11 mouse cellular contexts compared by ENCODE assay signal in the genomic region with DNA sequence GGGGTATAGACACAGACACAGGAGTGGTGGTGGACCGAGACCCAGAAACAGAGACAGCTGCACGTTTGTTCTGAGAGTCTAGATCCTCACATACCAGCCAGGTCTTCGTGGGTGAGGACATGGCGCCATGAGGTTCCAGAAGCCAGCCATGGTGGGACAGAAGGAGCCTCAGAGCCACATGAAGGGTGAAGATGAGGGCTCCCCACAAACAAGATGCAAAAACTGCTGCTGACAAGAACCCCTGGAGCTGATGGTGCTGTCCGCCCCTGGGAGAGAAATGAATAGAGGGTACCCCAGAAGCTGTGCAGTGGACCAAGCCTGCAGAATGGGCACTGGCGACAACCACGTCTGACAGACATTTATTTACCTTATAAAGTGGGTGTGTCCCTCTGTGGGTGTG. TPM values are rescaled to one million over a fixed set of nuclear protein-coding genes. Genes with fewer than 3 reads are reported as not detected.
DNase-seq lines count a peak whose midpoint lies in the region; ATAC-seq lines count a peak whose summit lies in the region.
"Had no signal": no experiment of that assay in that cellular context is flagged by ENCODE, and none has a peak within 500 bp of the region (broad histone marks: within the 10 kb centered on the region; RNA-seq: fewer than 3 reads in every experiment).

No protein-coding gene starts in this region.

- 73% methylated on average over 7 of the region's 7 CpGs for WGBS in heart, embryonic 14.5 days
- WGBS in embryonic facial prominence, embryonic 10.5 days, result 76% methylated on average over 7 of the region's 7 CpGs
- WGBS in hindbrain, embryonic 14.5 days, result 73% methylated on average over 7 of the region's 7 CpGs
- 73% methylated on average over 7 of the region's 7 CpGs for WGBS in midbrain, embryonic 11.5 days

- H3K27me3 ChIP-seq in heart, embryonic 14.5 days (ENCODE audit: control insufficient read depth, insufficient read depth, low read length), result no peaks in the 10 kb centered on the region
- no peaks in the 10 kb centered on the region for H3K27me3 ChIP-seq in embryonic facial prominence, embryonic 10.5 days (replicated peaks; ENCODE audit: low read depth, poor library complexity, severe bottlenecking)
- H3K27me3 ChIP-seq in hindbrain, embryonic 14.5 days (ENCODE audit: control insufficient read depth, insufficient read depth, low read length), result no peaks in the 10 kb centered on the region
- no peaks in the 10 kb centered on the region for H3K27me3 ChIP-seq in midbrain, embryonic 11.5 days (ENCODE audit: control insufficient read depth, insufficient read depth, low read length)

- no peak for DNase-seq in heart, adult 9 months (ENCODE audit: low spot score in 2 of 2)
- DNase-seq in embryonic facial prominence, embryonic 10.5 days (ENCODE audit: low spot score), result no peak
- no peak for DNase-seq in hindbrain, embryonic 14.5 days (ENCODE audit: low spot score)
- no peak for DNase-seq in midbrain, embryonic 11.5 days (ENCODE audit: low spot score, missing footprints)
- no peak for DNase-seq in spleen, postnatal 14 days (ENCODE audit: low spot score in 2 of 2)
- DNase-seq in gastrocnemius, adult 18-20 months (ENCODE audit: low spot score), result no peak
- DNase-seq in right cerebral cortex, postnatal 36 days (ENCODE audit: low spot score in 2 of 2), result no peak
- DNase-seq: kidney, adult 9 months had no signal

- H3K4me3 ChIP-seq in heart, embryonic 14.5 days (ENCODE audit: control insufficient read depth in 1 of 2, insufficient read depth in 1 of 2, low read depth in 1 of 2, low read length in 2 of 2), result no peak overlapping the region
- H3K4me3 ChIP-seq in embryonic facial prominence, embryonic 10.5 days, result peak overlapping the region; percentile 63
- peak overlapping the region; percentile 50 for H3K4me3 ChIP-seq in hindbrain, embryonic 14.5 days (replicated peaks; ENCODE audit: low read length)
- H3K4me3 ChIP-seq in midbrain, embryonic 11.5 days (ENCODE audit: low read depth, low read length), result peak overlapping the region; percentile 57
- H3K4me3 ChIP-seq: myocyte had no signal

- ATAC-seq in heart, embryonic 14.5 days (ENCODE audit: insufficient number of reproducible peaks, insufficient read depth, low FRiP score, low read depth), result no peak
- ATAC-seq in hindbrain, embryonic 14.5 days (ENCODE audit: low FRiP score), result no peak
- no peak for ATAC-seq in midbrain, embryonic 11.5 days (ENCODE audit: low FRiP score)

- H3K27ac ChIP-seq in heart, embryonic 14.5 days (replicated peaks in 1 of 2; ENCODE audit: control insufficient read depth in 1 of 2, insufficient read depth in 1 of 2, low read depth in 2 of 2, low read length in 2 of 2), result no peak overlapping the region
- peak overlapping the region; percentile 89 for H3K27ac ChIP-seq in embryonic facial prominence, embryonic 10.5 days (replicated peaks)
- peak overlapping the region; percentile 86 for H3K27ac ChIP-seq in hindbrain, embryonic 14.5 days
- peak overlapping the region; percentile 68; the same call in 1 of the 2 replicates for H3K27ac ChIP-seq in midbrain, embryonic 11.5 days (ENCODE audit: low read depth, low read length)

- peaks cover 7% of the 10 kb centered on the region for H3K36me3 ChIP-seq in heart, embryonic 14.5 days (ENCODE audit: control insufficient read depth, insufficient read depth, low read length)
- peaks cover 26% of the 10 kb centered on the region for H3K36me3 ChIP-seq in embryonic facial prominence, embryonic 10.5 days (replicated peaks)
- H3K36me3 ChIP-seq in hindbrain, embryonic 14.5 days (replicated peaks; ENCODE audit: control insufficient read depth, insufficient read depth), result peaks cover 31% of the 10 kb centered on the region
- H3K36me3 ChIP-seq in midbrain, embryonic 11.5 days (ENCODE audit: control insufficient read depth, insufficient read depth, low read length), result peaks cover 5% of the 10 kb centered on the region

- H3K9ac ChIP-seq in heart, embryonic 14.5 days (ENCODE audit: low read length), result peak overlapping the region; percentile 72
- H3K9ac ChIP-seq in hindbrain, embryonic 14.5 days, result peak overlapping the region; percentile 61
- H3K9ac ChIP-seq in midbrain, embryonic 11.5 days (ENCODE audit: low read length), result peak overlapping the region; percentile 66

- H3K4me2 ChIP-seq in heart, embryonic 14.5 days (ENCODE audit: low read length), result peak overlapping the region; percentile 86
- H3K4me2 ChIP-seq in hindbrain, embryonic 14.5 days (replicated peaks), result peak overlapping the region; percentile 83
- peak overlapping the region; percentile 74 for H3K4me2 ChIP-seq in midbrain, embryonic 11.5 days

- peaks cover 4 to 23% of the 10 kb centered on the region in 2 experiments; a peak in 3 of 4 replicates for H3K4me1 ChIP-seq in heart, embryonic 14.5 days (ENCODE audit: control insufficient read depth in 2 of 2, insufficient read depth in 2 of 2, low read length in 2 of 2)
- H3K4me1 ChIP-seq in embryonic facial prominence, embryonic 10.5 days, result peaks cover 48% of the 10 kb centered on the region
- H3K4me1 ChIP-seq in hindbrain, embryonic 14.5 days (replicated peaks; ENCODE audit: control insufficient read depth, insufficient read depth, low read length), result peaks cover 32% of the 10 kb centered on the region
- H3K4me1 ChIP-seq in midbrain, embryonic 11.5 days (ENCODE audit: control insufficient read depth, insufficient read depth, low read length), result peaks cover 23% of the 10 kb centered on the region

- no peaks in the 10 kb centered on the region for H3K9me3 ChIP-seq in heart, embryonic 14.5 days (ENCODE audit: control insufficient read depth, low read length)
- H3K9me3 ChIP-seq in embryonic facial prominence, embryonic 10.5 days, result no peaks in the 10 kb centered on the region
- H3K9me3 ChIP-seq in hindbrain, embryonic 14.5 days (ENCODE audit: control insufficient read depth, low read length), result no peaks in the 10 kb centered on the region
- no peaks in the 10 kb centered on the region for H3K9me3 ChIP-seq in midbrain, embryonic 11.5 days (ENCODE audit: control insufficient read depth, low read length)

RNA-seq across cellular contexts. Expression of a gene that starts 3.5 kb away (rescaled TPM):
- polyA plus RNA-seq in heart, embryonic 14.5 days (2014; fragmentation: Nextera tagmentation; extraction: Ambion mirVana), result 8.0 and 11.1 TPM in 2 replicates
- polyA plus RNA-seq in embryonic facial prominence, embryonic 10.5 days (2016; fragmentation: Nextera tagmentation; extraction: Ambion mirVana), result 18.5 and 18.8 TPM in 2 replicates
- 53.3 and 53.8 TPM in 2 replicates for polyA plus RNA-seq in hindbrain, embryonic 14.5 days (2014; fragmentation: Nextera tagmentation; extraction: Ambion mirVana)
- polyA plus RNA-seq in midbrain, embryonic 11.5 days (2014; fragmentation: Nextera tagmentation; extraction: Ambion mirVana), result 20.8 and 21.8 TPM in 2 replicates
- total RNA-seq in gastrocnemius, adult 18-20 months (2021), result 1 to 10 TPM in 1 of 2 experiments, under 1 TPM in 1; 0.64 to 1.4 TPM

RNA-seq across cellular contexts. Expression of a gene that starts 15.2 kb away (rescaled TPM):
- polyA plus RNA-seq in heart, embryonic 14.5 days (2014; fragmentation: Nextera tagmentation; extraction: Ambion mirVana), result 134 and 145 TPM in 2 replicates
- 968 and 991 TPM in 2 replicates for polyA plus RNA-seq in embryonic facial prominence, embryonic 10.5 days (2016; fragmentation: Nextera tagmentation; extraction: Ambion mirVana)
- 194 and 210 TPM in 2 replicates for polyA plus RNA-seq in hindbrain, embryonic 14.5 days (2014; fragmentation: Nextera tagmentation; extraction: Ambion mirVana)
- 276 and 281 TPM in 2 replicates for polyA plus RNA-seq in midbrain, embryonic 11.5 days (2014; fragmentation: Nextera tagmentation; extraction: Ambion mirVana)
- total RNA-seq in gastrocnemius, adult 18-20 months (2021), result 100 to 1,000 TPM; 119 to 139 TPM

RNA-seq across cellular contexts. Expression of a gene that starts 26.3 kb away (rescaled TPM):
- polyA plus RNA-seq in heart, embryonic 14.5 days (2014; fragmentation: Nextera tagmentation; extraction: Ambion mirVana), result 57.6 and 60.9 TPM in 2 replicates
- polyA plus RNA-seq in embryonic facial prominence, embryonic 10.5 days (2016; fragmentation: Nextera tagmentation; extraction: Ambion mirVana), result 70.3 and 77.5 TPM in 2 replicates
- polyA plus RNA-seq in hindbrain, embryonic 14.5 days (2014; fragmentation: Nextera tagmentation; extraction: Ambion mirVana), result 52.1 and 56.9 TPM in 2 replicates
- polyA plus RNA-seq in midbrain, embryonic 11.5 days (2014; fragmentation: Nextera tagmentation; extraction: Ambion mirVana), result 55.6 and 65.9 TPM in 2 replicates
- total RNA-seq in gastrocnemius, adult 18-20 months (2021), result 10 to 100 TPM; 15.0 to 19.1 TPM

RNA-seq across cellular contexts. Expression of a gene that starts 27.4 kb away (rescaled TPM):
- 34.7 and 35.4 TPM in 2 replicates for polyA plus RNA-seq in heart, embryonic 14.5 days (2014; fragmentation: Nextera tagmentation; extraction: Ambion mirVana)
- 87.0 and 90.7 TPM in 2 replicates for polyA plus RNA-seq in embryonic facial prominence, embryonic 10.5 days (2016; fragmentation: Nextera tagmentation; extraction: Ambion mirVana)
- 9.2 and 12.6 TPM in 2 replicates for polyA plus RNA-seq in hindbrain, embryonic 14.5 days (2014; fragmentation: Nextera tagmentation; extraction: Ambion mirVana)
- 56.0 and 62.2 TPM in 2 replicates for polyA plus RNA-seq in midbrain, embryonic 11.5 days (2014; fragmentation: Nextera tagmentation; extraction: Ambion mirVana)
- 1 to 10 TPM; 8.4 to 8.5 TPM for total RNA-seq in gastrocnemius, adult 18-20 months (2021)

RNA-seq across cellular contexts. Expression of a gene that starts 28.1 kb away (rescaled TPM):
- not detected in 2 replicates for polyA plus RNA-seq in heart, embryonic 14.5 days (2014; fragmentation: Nextera tagmentation; extraction: Ambion mirVana)
- 0.14 and 0.30 TPM in 2 replicates for polyA plus RNA-seq in embryonic facial prominence, embryonic 10.5 days (2016; fragmentation: Nextera tagmentation; extraction: Ambion mirVana)
- polyA plus RNA-seq in hindbrain, embryonic 14.5 days (2014; fragmentation: Nextera tagmentation; extraction: Ambion mirVana), result 0.14 and 0.33 TPM in 2 replicates
- polyA plus RNA-seq in midbrain, embryonic 11.5 days (2014; fragmentation: Nextera tagmentation; extraction: Ambion mirVana), result 0.07 TPM in 1 of 2 replicates, not detected in the other
- total RNA-seq in gastrocnemius, adult 18-20 months (2021), result not detected
- total RNA-seq: adrenal gland, postnatal 14 days had no signal
- polyA plus RNA-seq: myocyte had no signal

Comparison
In these comparisons a context has a peak if more than half of its experiments do, and no peak if none do; other contexts are left out.
1. H3K27ac ChIP-seq: peak in embryonic facial prominence, embryonic 10.5 days (single experiment), hindbrain, embryonic 14.5 days (single experiment) and midbrain, embryonic 11.5 days (single experiment); none in heart, embryonic 14.5 days (0 of 2).
2. H3K4me3 ChIP-seq: peak in embryonic facial prominence, embryonic 10.5 days (single experiment), hindbrain, embryonic 14.5 days (single experiment) and midbrain, embryonic 11.5 days (single experiment); none in heart, embryonic 14.5 days (0 of 2).
3. Peak in every context shown above with its lines, with median percentiles within 50 percentile points of each other: H3K4me2 ChIP-seq and H3K9ac ChIP-seq.